ENCODE assay signal across 16 mouse cellular contexts in genomic region chr2:132129980-132130379, GRCm38 (mm10).
"Had no signal": no experiment of that assay in that cellular context is flagged by ENCODE, and none has a peak within 500 bp of the region (broad histone marks: within the 10 kb centered on the region; RNA-seq: fewer than 3 reads in every experiment).

No protein-coding gene starts in this region.

- H3K27ac ChIP-seq: liver, embryonic 14.5 days; lung, embryonic 15.5 days; macrophage; midbrain, embryonic 13.5 days; midbrain, embryonic 15.5 days; neural tube, embryonic 12.5 days; stomach, embryonic 15.5 days; stomach, postnatal 0 days had no signal

- H3K9ac ChIP-seq: liver, embryonic 14.5 days; lung, embryonic 15.5 days; midbrain, embryonic 13.5 days; midbrain, embryonic 15.5 days; neural tube, embryonic 12.5 days; stomach, embryonic 15.5 days had no signal

- H3K4me3 ChIP-seq: lung, embryonic 15.5 days; midbrain, embryonic 13.5 days; midbrain, embryonic 15.5 days; neural tube, embryonic 12.5 days; stomach, embryonic 15.5 days had no signal

- ATAC-seq: midbrain, embryonic 13.5 days; midbrain, embryonic 15.5 days had no signal

- H3K4me2 ChIP-seq: lung, embryonic 15.5 days; midbrain, embryonic 11.5 days; midbrain, embryonic 13.5 days; midbrain, embryonic 15.5 days; neural tube, embryonic 12.5 days; stomach, embryonic 15.5 days had no signal

- H3K36me3 ChIP-seq: lung, embryonic 15.5 days; midbrain, embryonic 13.5 days; midbrain, embryonic 15.5 days; neural tube, embryonic 12.5 days; stomach, embryonic 15.5 days had no signal

- H3K9me3 ChIP-seq: lung, embryonic 15.5 days; megakaryocyte, embryonic 14.5 days; midbrain, embryonic 13.5 days; midbrain, embryonic 15.5 days; neural tube, embryonic 12.5 days; stomach, embryonic 15.5 days had no signal

- H3K27me3 ChIP-seq: lung, embryonic 15.5 days; megakaryocyte, embryonic 14.5 days; midbrain, embryonic 13.5 days; midbrain, embryonic 15.5 days; neural tube, embryonic 12.5 days; stomach, embryonic 15.5 days had no signal

- DNase-seq: lung, adult 2 months; lung, postnatal 10 days; right cerebral cortex, postnatal 14 days; thymus, adult 2 months; thymus, postnatal 25 days; thymus, postnatal 4 days had no signal
